Mouse (Mus musculus): Measurements from ENCODE around the gene Gm44973.

DNA sequence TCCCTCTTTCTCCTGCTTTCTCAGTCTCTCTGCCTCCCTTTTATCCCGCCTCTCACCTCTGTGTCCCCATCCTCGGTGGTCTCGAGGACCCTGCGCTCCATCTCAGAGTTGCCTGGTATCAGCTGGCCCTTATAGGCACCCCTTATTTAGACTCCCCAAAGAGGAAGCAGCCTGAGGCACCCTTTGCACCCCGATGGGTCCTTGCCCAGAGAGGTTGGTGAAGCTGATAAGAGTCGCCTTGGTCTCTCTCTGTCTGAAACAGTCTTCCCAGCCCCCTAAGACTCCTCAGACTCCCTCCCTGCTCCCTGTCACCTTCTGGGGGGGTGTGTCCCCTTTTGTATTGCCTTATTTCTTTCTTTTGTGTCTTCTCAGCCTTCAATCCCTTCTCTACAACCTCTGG is 44.2 kb upstream of the Gm44973 start, which contains the start of gene Sbk3:
- no peak for TF ChIP-seq CTCF (IDR thresholded peaks at IDR 0.05; ENCODE audit: extremely low read depth, insufficient read length, insufficient replicate concordance, low read depth, low read length)
- TF ChIP-seq POLR2A (IDR thresholded peaks at IDR 0.05; ENCODE audit: low read depth, low read length), result no peak
